Mouse (Mus musculus) CD4-positive helper T cell, adult 2 months (primary cell): ENCODE measurements around the gene Dstyk.

Experiments
- DNase-seq: peaks from one replicate; pipeline ENCODE4 v3.0.0-alpha.2; 2012; ENCODE audit warnings: low read depth, missing footprints, low spot score

Dstyk gene

DNA sequence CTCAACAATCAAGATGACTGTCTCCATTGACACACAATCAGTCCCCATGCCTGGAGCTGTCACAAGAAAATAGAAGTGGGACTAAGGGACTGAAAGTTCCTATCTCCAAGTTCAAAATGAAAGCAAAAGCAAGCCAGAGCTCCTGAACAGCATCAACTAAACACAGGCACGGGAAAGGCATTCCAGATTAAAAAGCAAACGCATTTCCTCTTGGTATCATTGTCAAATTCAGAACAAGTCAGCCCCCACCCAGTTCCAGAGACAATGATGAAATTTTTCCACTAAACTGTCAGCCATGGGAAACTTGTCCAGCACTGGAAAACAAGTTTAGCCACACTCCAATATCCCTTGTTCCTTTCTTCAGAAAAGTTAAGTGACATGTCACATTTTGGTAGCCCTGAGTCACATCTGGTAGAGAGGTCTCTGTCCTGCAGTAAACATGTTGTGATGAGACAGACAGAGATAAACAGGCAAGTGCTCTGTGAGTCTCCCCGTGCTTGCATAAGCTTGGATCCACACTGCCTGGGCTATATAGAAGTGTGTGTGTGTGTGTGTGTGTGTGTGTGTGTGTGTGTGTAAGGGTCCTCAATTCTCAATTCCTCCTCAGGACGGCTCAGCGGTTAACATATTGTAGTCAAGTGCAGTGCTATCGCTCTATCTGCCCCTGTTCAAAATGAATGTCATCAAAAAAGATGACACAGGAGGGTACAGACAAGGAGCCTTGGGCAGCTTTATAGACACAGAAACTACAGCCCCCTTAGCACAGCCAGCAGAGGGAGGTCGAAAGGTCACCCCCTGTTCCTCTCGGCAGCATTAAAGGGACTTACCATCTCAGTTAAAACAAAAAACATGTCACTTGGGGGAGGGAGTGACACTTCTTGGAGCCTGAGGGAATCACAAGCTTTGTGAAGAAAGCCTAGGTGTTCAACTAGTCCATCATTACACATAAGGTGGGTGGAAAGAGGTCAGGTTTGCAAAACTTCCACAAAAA lies 28.2 kb upstream of the Dstyk start:
- no peak for DNase-seq

DNA sequence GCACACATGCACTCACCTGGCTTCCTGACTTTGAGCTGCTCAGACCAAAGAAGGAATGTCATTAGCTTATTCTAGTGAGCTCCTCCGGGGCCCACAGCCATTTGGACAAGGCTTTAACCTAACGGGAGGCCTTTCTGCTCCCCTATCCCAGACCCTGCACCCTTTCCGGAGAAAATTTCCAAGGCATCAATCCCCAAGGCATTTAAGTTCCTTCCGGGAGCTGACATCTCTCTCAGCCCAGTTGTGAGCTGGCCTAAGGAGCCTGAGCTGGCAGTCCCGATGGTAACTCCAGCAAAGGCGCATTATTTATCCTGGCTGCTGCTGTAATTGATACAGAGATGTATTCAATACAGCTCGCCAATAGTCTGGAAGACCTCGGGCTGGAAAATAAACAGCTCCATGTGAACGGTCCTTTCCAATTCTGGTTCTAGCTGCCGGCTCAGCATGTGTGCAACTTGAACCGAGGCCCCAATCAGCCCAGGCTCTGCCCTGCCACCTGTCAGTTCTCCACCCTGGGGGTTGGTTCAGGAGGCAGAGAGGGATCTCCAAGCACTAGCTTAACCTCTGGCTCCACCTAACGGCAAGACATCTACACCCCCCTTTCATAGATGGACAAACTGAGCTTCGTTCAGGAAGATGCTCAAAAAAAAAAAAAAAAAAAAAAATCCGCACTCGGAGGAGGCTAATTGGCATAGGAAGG lies 27.3 kb upstream of the Dstyk start:
- DNase-seq = peak; percentile 24

DNA sequence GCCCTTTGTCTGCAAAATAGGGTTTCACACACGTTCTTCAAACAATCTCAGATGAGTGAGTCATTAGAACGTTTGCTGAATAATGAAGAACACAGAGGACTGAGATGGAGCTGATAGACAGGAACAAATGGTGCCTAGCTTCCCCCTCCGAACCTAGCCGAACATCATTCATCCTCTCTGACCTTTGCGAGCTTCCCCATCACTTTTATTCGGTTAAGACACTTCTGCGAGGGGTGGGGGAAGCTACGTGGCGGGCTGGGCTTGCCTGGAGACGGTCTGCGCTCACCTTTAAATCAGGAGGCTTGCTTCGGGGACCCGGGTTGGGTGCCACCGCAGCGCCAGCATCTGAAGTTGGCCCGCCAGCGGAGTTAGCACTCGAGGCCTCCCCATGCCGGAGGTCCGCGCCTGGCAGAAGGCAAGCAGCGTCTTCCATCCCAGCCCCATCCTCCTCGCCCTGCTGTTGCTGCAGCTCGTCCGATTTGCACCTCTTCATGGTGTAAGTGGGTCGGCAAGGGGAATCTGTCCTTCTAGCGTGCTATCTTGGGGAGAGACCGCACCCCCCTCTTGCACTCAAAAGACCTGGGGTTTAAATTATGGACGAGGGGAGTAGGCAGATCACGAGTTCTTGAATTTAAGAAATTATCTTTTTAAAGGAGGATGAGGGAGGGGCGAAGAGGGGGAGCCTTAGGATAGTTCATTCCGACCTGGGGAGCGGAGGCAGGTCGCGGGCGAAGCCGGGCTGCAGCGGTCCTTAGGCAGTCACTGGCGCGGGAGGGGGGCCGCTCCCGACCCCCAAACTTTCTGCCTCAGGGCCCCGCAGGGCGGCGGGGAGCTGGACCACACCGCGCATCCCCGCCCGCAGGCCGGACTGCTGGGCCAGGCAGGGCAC lies 26.4 kb upstream of the Dstyk start, which contains the start of gene Tmcc2:
Gene Tmcc2, minus strand, starts transcription at position 591 of the 889 bp plus-strand sequence.
- no peak for DNase-seq

DNA sequence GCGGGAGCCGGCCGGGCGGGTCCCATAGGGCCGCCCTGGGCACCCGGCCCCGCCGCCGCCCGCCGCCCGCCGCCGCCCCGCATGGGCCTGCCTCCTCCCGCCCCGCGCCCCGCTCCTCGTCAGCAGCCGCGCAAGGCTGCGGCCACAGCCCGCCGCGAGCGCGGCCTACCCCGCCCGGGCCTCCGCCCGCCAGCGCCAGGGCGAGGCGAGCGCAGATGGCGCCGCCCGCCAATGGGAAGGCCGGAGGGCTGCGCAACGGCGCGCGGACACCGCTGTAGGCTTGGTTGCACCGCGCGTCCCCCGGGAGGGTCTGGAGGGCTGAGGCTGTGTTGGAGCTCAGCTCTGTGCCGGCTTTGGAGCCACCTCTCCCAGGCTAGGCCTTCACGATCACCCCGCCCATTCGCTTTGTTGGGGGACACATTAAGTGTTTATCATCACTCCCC lies 25.8 kb upstream of the Dstyk start:
- no peak for DNase-seq

- no peak for DNase-seq
Observed at GRCm38 (mm10) chr1:132392872-132393271, 24.5 kb upstream of the Dstyk start.

DNA sequence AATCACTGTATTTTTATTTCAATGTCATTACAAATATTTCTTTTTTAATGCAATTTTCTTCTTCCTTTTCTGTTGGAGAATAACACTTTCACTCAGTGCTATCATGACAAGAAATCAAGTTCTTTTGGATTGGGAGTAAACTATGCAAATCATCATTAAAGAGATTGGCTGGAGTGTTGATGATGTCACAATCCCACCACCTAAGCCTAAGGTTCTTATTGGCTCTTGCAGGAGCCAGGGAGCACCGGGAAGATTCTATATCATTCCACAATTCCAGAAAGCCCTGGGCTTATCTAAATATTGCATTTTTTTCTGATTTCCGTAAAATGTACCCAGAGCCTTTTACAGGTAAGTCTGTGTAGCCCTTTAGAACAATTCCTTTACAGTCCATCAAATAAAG lies 20.6 kb upstream of the Dstyk start:
- DNase-seq = no peak

- no peak for DNase-seq
Observed at GRCm38 (mm10) chr1:132400538-132400937, 16.8 kb upstream of the Dstyk start.

DNA sequence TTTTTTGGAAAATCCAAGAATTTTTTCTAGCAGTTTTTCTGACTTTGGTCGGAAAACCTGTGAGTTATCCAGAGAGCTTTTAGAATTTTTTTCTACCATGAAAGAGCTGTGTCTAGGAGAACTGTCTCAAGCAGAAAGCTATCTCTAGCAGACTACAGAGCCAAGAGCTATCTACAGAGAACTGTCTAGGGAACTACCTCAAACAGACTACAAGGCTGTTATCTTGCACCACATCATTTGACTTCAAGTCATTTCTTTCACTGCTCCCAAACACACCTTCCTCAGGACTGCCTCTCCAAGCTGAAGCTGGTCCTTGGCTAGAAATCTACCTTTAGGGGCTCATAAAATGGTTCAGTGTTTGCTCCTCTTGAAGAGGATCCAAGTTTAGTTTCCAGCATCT lies 15.5 kb upstream of the Dstyk start:
- DNase-seq = no peak

GRCm38 (mm10) chr1:132410657-132411056 lies 6.7 kb upstream of the Dstyk start:
- no peak for DNase-seq

- DNase-seq = no peak
Observed at GRCm38 (mm10) chr1:132416244-132416942, 962 bp upstream of the Dstyk start.

DNA sequence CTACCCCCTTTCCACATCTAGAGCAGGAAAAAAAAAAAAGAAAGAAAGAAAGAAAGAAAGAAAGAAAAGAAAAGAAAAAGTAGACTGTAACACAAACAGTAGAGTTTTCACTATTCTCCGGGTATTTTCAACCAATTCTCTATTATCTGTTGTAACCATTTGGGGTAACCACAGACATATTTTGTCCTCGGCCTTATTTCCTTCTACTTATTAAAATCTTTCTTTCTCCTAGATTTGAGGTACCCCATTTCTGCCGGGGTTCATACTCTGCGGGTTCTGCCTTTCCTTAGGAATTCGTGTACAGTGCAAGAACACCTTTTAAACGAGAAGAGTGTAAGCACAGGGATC lies 438 bp upstream of the Dstyk start:
- no peak for DNase-seq

- DNase-seq = no peak
Observed at GRCm38 (mm10) chr1:132420206-132420605, 2.9 kb downstream of the Dstyk start.

GRCm38 (mm10) chr1:132420662-132421061 lies 3.3 kb downstream of the Dstyk start:
- no peak for DNase-seq

GRCm38 (mm10) chr1:132422912-132423696 lies 5.7 kb downstream of the Dstyk start:
- no peak for DNase-seq

DNA sequence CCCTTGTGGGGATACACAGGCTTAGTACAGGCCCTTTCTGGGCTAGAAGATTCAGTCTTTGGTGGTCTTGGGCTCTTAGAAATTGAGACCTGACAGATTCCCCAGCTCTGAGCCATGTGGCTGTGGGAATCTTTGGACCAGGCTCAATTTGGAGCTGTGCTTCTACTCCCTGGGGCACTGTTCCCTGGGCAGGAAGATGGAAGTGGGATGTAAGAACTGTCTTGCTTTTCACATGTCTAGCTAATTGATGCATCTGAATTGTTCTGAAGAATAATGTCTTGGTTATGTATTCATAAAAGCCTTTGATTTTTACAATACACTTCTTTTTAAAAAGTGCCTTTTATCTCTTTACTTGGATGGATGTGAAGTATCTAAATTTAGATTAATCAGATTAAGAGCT lies 8.2 kb downstream of the Dstyk start:
- DNase-seq = no peak

DNA sequence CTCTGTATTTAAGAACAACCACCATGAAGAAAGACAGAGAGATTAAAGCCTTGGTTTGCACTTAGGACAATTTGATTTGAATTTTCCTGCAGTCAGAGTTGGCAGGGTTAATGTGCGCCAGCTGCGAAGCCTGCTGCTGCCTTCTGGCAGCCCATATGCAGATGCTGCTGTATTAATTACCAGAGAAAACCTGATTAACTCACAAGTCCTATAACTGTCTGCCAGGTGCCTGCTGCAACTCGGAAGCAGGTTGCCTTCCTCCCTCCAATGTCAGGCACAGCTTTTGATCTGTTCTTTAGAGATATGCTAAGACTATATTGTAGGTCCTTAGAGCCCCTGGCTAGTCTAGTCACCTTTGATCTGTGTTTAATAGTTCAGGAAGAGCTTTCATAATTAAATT lies 13.5 kb downstream of the Dstyk start:
- DNase-seq = no peak

DNA sequence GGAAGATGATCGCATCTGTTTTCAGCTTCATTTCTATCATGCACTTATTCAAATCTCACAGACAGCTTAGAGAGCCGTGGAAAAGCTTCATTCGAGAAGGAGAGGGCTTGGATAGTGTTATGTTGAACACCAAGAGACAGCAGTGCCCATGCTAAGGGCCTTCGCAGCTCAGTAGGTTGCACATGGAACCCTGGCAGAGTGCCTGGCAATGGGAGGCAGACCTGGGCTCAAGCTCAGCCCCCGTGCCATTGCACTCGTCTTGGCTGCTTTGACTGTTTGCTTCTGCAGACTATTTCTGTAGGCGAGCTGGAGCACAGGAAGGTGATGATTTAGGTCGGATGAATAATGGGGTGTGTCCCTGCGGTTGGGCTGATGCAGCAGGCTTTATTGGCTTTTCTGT lies 14.4 kb downstream of the Dstyk start:
- DNase-seq = no peak

GRCm38 (mm10) chr1:132433349-132433748 lies 16.0 kb downstream of the Dstyk start:
- no peak for DNase-seq

GRCm38 (mm10) chr1:132434032-132434431 lies 16.7 kb downstream of the Dstyk start:
- DNase-seq = no peak

GRCm38 (mm10) chr1:132436320-132436958 lies 19.1 kb downstream of the Dstyk start:
- DNase-seq = no peak
